Mouse (Mus musculus): ENCODE measurements around the gene Sell.

DNA sequence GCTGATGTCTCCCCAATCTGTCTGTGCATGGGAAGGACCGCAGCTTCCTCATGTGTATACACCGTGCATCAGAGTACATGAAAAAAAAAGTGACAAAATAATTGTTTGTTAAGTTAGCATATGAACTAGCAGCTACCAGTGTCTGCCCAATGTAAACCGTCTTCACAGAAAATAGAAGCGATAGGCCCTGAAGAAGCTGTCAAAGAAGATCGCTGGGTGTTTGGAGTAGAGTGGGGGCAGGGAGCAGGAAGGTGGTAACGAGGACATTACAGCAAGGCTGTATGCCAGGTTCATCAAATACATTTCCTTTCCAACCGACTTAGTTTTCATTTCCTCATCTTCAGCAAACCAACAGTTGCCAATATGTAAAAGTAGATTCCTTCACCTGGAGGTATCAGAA lies 9.3 kb downstream of the Sell start:
- TF ChIP-seq CTCF (IDR thresholded peaks at IDR 0.05; ENCODE audit: borderline replicate concordance, extremely low read depth, insufficient read depth, insufficient read length) (no peak), POLR2A (IDR thresholded peaks at IDR 0.05; ENCODE audit: borderline replicate concordance, extremely low read depth, insufficient read depth, insufficient read length, poor library complexity, severe bottlenecking) (no peak)

All from brain, embryonic 14.5 days (tissue).